Mouse (Mus musculus): ENCODE results near the gene Gm10271. TPM values are rescaled to one million over a fixed set of nuclear protein-coding genes. Genes with fewer than 3 reads are reported as not detected.
A peak's percentile ranks its signal among the peaks of the same experiment; 100 is the strongest.

Gene Gm10271
- polyA plus RNA-seq, 1 experiment from 2014 or later = not detected

DNA sequence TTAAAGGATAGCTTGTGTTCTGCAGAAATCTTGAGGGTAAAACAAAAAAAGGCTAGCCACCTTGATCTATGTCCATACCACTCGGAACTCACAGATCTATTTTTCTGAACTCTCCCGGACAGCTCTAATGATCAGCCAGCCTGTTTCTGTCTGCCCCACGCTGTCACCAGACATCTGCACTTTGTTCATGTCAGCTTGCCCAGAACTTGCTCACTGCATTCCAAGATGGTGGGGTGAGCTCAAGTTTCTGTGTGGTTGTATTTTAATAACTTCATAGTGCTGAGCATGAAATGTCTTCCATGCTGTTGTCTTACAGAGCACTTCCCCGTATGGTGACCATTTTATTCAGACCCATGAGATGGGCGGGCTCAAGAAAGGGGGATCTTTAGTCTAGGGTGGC is 7.1 kb downstream of the Gm10271 start:
- no peak for ATAC-seq (ENCODE audit: low FRiP score)
- no peak overlapping the region for H3K4me3 ChIP-seq (ENCODE audit: low read depth, low read length)
- no peaks in the 10 kb centered on the region for H3K36me3 ChIP-seq (ENCODE audit: control insufficient read depth, insufficient read depth, low read length)
- DNase-seq (ENCODE audit: low spot score) = no peak
- no peaks in the 10 kb centered on the region for H3K27me3 ChIP-seq (ENCODE audit: control insufficient read depth, insufficient read depth, low read length)
- H3K4me2 ChIP-seq (replicated peaks; ENCODE audit: low read depth, low read length) = no peak overlapping the region
- H3K9ac ChIP-seq (ENCODE audit: low read depth, low read length) = no peak overlapping the region
- no peak overlapping the region for H3K27ac ChIP-seq (ENCODE audit: low read depth, low read length)
- H3K9me3 ChIP-seq (ENCODE audit: control insufficient read depth, low read length) = no peaks in the 10 kb centered on the region
- no peaks in the 10 kb centered on the region for H3K4me1 ChIP-seq (replicated peaks; ENCODE audit: control insufficient read depth, insufficient read depth, low read length)
- 65% methylated on average over 5 of the region's 5 CpGs for WGBS

GRCm38 (mm10) chr10:116964571-116964970 is 7.8 kb downstream of the Gm10271 start:
- no peaks in the 10 kb centered on the region for H3K9me3 ChIP-seq (ENCODE audit: control insufficient read depth, low read length)
- H3K4me3 ChIP-seq (ENCODE audit: low read depth, low read length) = no peak overlapping the region
- no peaks in the 10 kb centered on the region for H3K36me3 ChIP-seq (ENCODE audit: control insufficient read depth, insufficient read depth, low read length)
- H3K27me3 ChIP-seq (ENCODE audit: control insufficient read depth, insufficient read depth, low read length) = no peaks in the 10 kb centered on the region
- ATAC-seq (ENCODE audit: low FRiP score) = no peak
- 92% methylated on average over 4 of the region's 4 CpGs for WGBS
- no peak overlapping the region for H3K4me2 ChIP-seq (replicated peaks; ENCODE audit: low read depth, low read length)
- DNase-seq (ENCODE audit: low spot score) = no peak
- no peaks in the 10 kb centered on the region for H3K4me1 ChIP-seq (replicated peaks; ENCODE audit: control insufficient read depth, insufficient read depth, low read length)
- H3K27ac ChIP-seq (ENCODE audit: low read depth, low read length) = no peak overlapping the region
- H3K9ac ChIP-seq (ENCODE audit: low read depth, low read length) = no peak overlapping the region

- ATAC-seq (ENCODE audit: low FRiP score) (no peak), DNase-seq (ENCODE audit: low spot score) (no peak)
- Histone ChIP-seq H3K4me1 (replicated peaks; ENCODE audit: control insufficient read depth, insufficient read depth, low read length) (no peaks in the 10 kb centered on the region), H3K9me3 (ENCODE audit: control insufficient read depth, low read length) (no peaks in the 10 kb centered on the region), H3K4me3 (ENCODE audit: low read depth, low read length) (no peak overlapping the region), H3K4me2 (replicated peaks; ENCODE audit: low read depth, low read length) (no peak overlapping the region), H3K27ac (ENCODE audit: low read depth, low read length) (no peak overlapping the region), H3K36me3 (ENCODE audit: control insufficient read depth, insufficient read depth, low read length) (no peaks in the 10 kb centered on the region), H3K9ac (ENCODE audit: low read depth, low read length) (no peak overlapping the region), H3K27me3 (ENCODE audit: control insufficient read depth, insufficient read depth, low read length) (no peaks in the 10 kb centered on the region)
- 80% methylated on average over 11 of the region's 11 CpGs for WGBS
These were observed 8.3 kb downstream of the Gm10271 start for GRCm38 (mm10) chr10:116964084-116964483.

- ATAC-seq (ENCODE audit: low FRiP score) (no peak), DNase-seq (ENCODE audit: low spot score) (no peak)
- Histone ChIP-seq H3K9ac (ENCODE audit: low read depth, low read length) (no peak overlapping the region), H3K4me1 (replicated peaks; ENCODE audit: control insufficient read depth, insufficient read depth, low read length) (no peaks in the 10 kb centered on the region), H3K27ac (ENCODE audit: low read depth, low read length) (no peak overlapping the region), H3K27me3 (ENCODE audit: control insufficient read depth, insufficient read depth, low read length) (no peaks in the 10 kb centered on the region), H3K9me3 (ENCODE audit: control insufficient read depth, low read length) (no peaks in the 10 kb centered on the region), H3K36me3 (ENCODE audit: control insufficient read depth, insufficient read depth, low read length) (no peaks in the 10 kb centered on the region), H3K4me2 (replicated peaks; ENCODE audit: low read depth, low read length) (no peak overlapping the region), H3K4me3 (ENCODE audit: low read depth, low read length) (no peak overlapping the region)
- WGBS = 65% methylated on average over 17 of the region's 17 CpGs
These were observed 9.6 kb downstream of the Gm10271 start for GRCm38 (mm10) chr10:116962803-116963202.

- DNase-seq (ENCODE audit: low spot score) = no peak
- 84% methylated on average over 14 of the region's 14 CpGs for WGBS
- ATAC-seq (ENCODE audit: low FRiP score) = no peak
- no peak overlapping the region for H3K4me2 ChIP-seq (replicated peaks; ENCODE audit: low read depth, low read length)
- H3K9ac ChIP-seq (ENCODE audit: low read depth, low read length) = no peak overlapping the region
- no peak overlapping the region for H3K4me3 ChIP-seq (ENCODE audit: low read depth, low read length)
- no peaks in the 10 kb centered on the region for H3K9me3 ChIP-seq (ENCODE audit: control insufficient read depth, low read length)
- H3K27ac ChIP-seq (ENCODE audit: low read depth, low read length) = no peak overlapping the region
- no peaks in the 10 kb centered on the region for H3K36me3 ChIP-seq (ENCODE audit: control insufficient read depth, insufficient read depth, low read length)
- H3K27me3 ChIP-seq (ENCODE audit: control insufficient read depth, insufficient read depth, low read length) = no peaks in the 10 kb centered on the region
- H3K4me1 ChIP-seq (replicated peaks; ENCODE audit: control insufficient read depth, insufficient read depth, low read length) = no peaks in the 10 kb centered on the region
These were observed 10.3 kb downstream of the Gm10271 start for GRCm38 (mm10) chr10:116962152-116962551.

- Histone ChIP-seq H3K4me2 (replicated peaks; ENCODE audit: low read depth, low read length) (no peak overlapping the region), H3K36me3 (ENCODE audit: control insufficient read depth, insufficient read depth, low read length) (no peaks in the 10 kb centered on the region), H3K9me3 (ENCODE audit: control insufficient read depth, low read length) (no peaks in the 10 kb centered on the region), H3K4me1 (replicated peaks; ENCODE audit: control insufficient read depth, insufficient read depth, low read length) (no peaks in the 10 kb centered on the region), H3K9ac (ENCODE audit: low read depth, low read length) (no peak overlapping the region), H3K27me3 (ENCODE audit: control insufficient read depth, insufficient read depth, low read length) (no peaks in the 10 kb centered on the region), H3K27ac (ENCODE audit: low read depth, low read length) (no peak overlapping the region), H3K4me3 (ENCODE audit: low read depth, low read length) (no peak overlapping the region)
- ATAC-seq (ENCODE audit: low FRiP score) (no peak), DNase-seq (ENCODE audit: low spot score) (no peak)
- 71% methylated on average over 5 of the region's 5 CpGs for WGBS
These were observed 14.4 kb downstream of the Gm10271 start for GRCm38 (mm10) chr10:116957867-116958551.

GRCm38 (mm10) chr10:116956483-116957158 is 15.8 kb downstream of the Gm10271 start:
- Histone ChIP-seq H3K27ac (ENCODE audit: low read depth, low read length) (no peak overlapping the region), H3K4me2 (replicated peaks; ENCODE audit: low read depth, low read length) (no peak overlapping the region), H3K4me3 (ENCODE audit: low read depth, low read length) (no peak overlapping the region), H3K27me3 (ENCODE audit: control insufficient read depth, insufficient read depth, low read length) (no peaks in the 10 kb centered on the region), H3K9ac (ENCODE audit: low read depth, low read length) (no peak overlapping the region), H3K36me3 (ENCODE audit: control insufficient read depth, insufficient read depth, low read length) (no peaks in the 10 kb centered on the region), H3K4me1 (replicated peaks; ENCODE audit: control insufficient read depth, insufficient read depth, low read length) (no peaks in the 10 kb centered on the region), H3K9me3 (ENCODE audit: control insufficient read depth, low read length) (no peaks in the 10 kb centered on the region)
- 90% methylated on average over 11 of the region's 11 CpGs for WGBS
- ATAC-seq (ENCODE audit: low FRiP score) (no peak), DNase-seq (ENCODE audit: low spot score) (no peak)

GRCm38 (mm10) chr10:116955191-116955590 is 17.2 kb downstream of the Gm10271 start:
- no peaks in the 10 kb centered on the region for H3K4me1 ChIP-seq (replicated peaks; ENCODE audit: control insufficient read depth, insufficient read depth, low read length)
- no peaks in the 10 kb centered on the region for H3K27me3 ChIP-seq (ENCODE audit: control insufficient read depth, insufficient read depth, low read length)
- H3K9ac ChIP-seq (ENCODE audit: low read depth, low read length) = no peak overlapping the region
- H3K9me3 ChIP-seq (ENCODE audit: control insufficient read depth, low read length) = no peaks in the 10 kb centered on the region
- no peak for DNase-seq (ENCODE audit: low spot score)
- 97% methylated on average over 6 of the region's 6 CpGs for WGBS
- no peaks in the 10 kb centered on the region for H3K36me3 ChIP-seq (ENCODE audit: control insufficient read depth, insufficient read depth, low read length)
- H3K4me3 ChIP-seq (ENCODE audit: low read depth, low read length) = no peak overlapping the region
- no peak overlapping the region for H3K4me2 ChIP-seq (replicated peaks; ENCODE audit: low read depth, low read length)
- H3K27ac ChIP-seq (ENCODE audit: low read depth, low read length) = no peak overlapping the region
- no peak for ATAC-seq (ENCODE audit: low FRiP score)

DNA sequence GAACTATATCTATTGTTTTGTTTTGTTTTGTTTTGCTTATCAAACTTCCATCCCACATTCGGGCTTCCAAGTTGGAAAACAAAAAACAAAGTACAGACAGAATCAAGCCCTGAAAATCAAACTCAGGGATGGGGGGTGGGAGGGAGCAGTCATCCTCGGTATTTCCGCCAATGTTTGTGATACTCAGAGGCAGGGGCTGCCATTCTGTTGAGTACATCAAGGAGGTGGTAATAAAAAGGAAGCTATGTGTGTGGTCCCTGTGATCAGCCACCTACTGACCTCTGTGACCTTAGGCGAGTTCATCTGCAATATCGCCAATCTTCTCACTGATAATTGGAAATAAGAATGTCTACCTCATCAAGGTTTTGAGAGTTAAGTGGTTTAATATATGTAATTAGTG is 21.5 kb downstream of the Gm10271 start:
- Histone ChIP-seq H3K9ac (ENCODE audit: low read depth, low read length) (no peak overlapping the region), H3K36me3 (ENCODE audit: control insufficient read depth, insufficient read depth, low read length) (no peaks in the 10 kb centered on the region), H3K4me1 (replicated peaks; ENCODE audit: control insufficient read depth, insufficient read depth, low read length) (no peaks in the 10 kb centered on the region), H3K4me2 (replicated peaks; ENCODE audit: low read depth, low read length) (peak overlapping the region; percentile 77; the same call in 1 of the 2 replicates), H3K27ac (ENCODE audit: low read depth, low read length) (no peak overlapping the region), H3K4me3 (ENCODE audit: low read depth, low read length) (peak overlapping the region; percentile 87), H3K9me3 (ENCODE audit: control insufficient read depth, low read length) (no peaks in the 10 kb centered on the region), H3K27me3 (ENCODE audit: control insufficient read depth, insufficient read depth, low read length) (no peaks in the 10 kb centered on the region)
- WGBS = 28% methylated on average over 5 of the region's 5 CpGs
- DNase-seq (ENCODE audit: low spot score) = no peak
- no peak for ATAC-seq (ENCODE audit: low FRiP score)

Measured in hindbrain, embryonic 11.5 days (tissue).